Mouse (Mus musculus): Measurements from ENCODE around the gene Chchd4. TPM values are rescaled to one million over a fixed set of nuclear protein-coding genes. Genes with fewer than 3 reads are reported as not detected.

The Chchd4 gene
- polyA plus RNA-seq (2011; ENCODE audit: insufficient read depth, insufficient read length, low replicate concordance, missing spikeins): 5.7 and 6.7 TPM in 2 replicates

- WGBS: under 1% methylated on average over 74 of the region's 74 CpGs
- H3K4me1 ChIP-seq (ENCODE audit: control insufficient read depth, insufficient read depth, low read length): no peaks in the 10 kb centered on the region
- peak; percentile 53; the same call in 1 of the 2 replicates for TF ChIP-seq POLR2A (IDR thresholded peaks at IDR 0.05; ENCODE audit: borderline replicate concordance, control insufficient read depth, low read depth, low read length)
- TF ChIP-seq CTCF (IDR thresholded peaks at IDR 0.05; ENCODE audit: control insufficient read depth, insufficient read depth, low read length): no peak
Observed at GRCm38 (mm10) chr6:91472868-91473804, at the start of gene Chchd4, which contains the start of gene Tmem43. Gene Chchd4, minus strand, starts transcription at chr6:91473546. Gene Tmem43, plus strand, starts transcription at chr6:91473703.

GRCm38 (mm10) chr6:91522816-91523215 lies 49.5 kb upstream of the Chchd4 start:
- H3K27ac ChIP-seq (ENCODE audit: control insufficient read depth, insufficient read depth, low read depth, low read length, poor library complexity): no peak overlapping the region
- 86% methylated on average over 5 of the region's 5 CpGs for WGBS
- H3K4me3 ChIP-seq (replicated peaks; ENCODE audit: control insufficient read depth, low read depth, low read length): no peak overlapping the region
- H3K4me1 ChIP-seq (ENCODE audit: control insufficient read depth, insufficient read depth, low read length): no peaks in the 10 kb centered on the region
- TF ChIP-seq CTCF (IDR thresholded peaks at IDR 0.05; ENCODE audit: control insufficient read depth, insufficient read depth, low read length) (no peak), POLR2A (IDR thresholded peaks at IDR 0.05; ENCODE audit: borderline replicate concordance, control insufficient read depth, low read depth, low read length) (no peak)

More at GRCm38 (mm10) chr6:91472868-91473804, at the start of gene Chchd4, which contains the start of gene Tmem43:
- Histone ChIP-seq H3K27ac (ENCODE audit: control insufficient read depth, insufficient read depth, low read depth, low read length, poor library complexity) (peak within 1 kb of the TSS; percentile 53), H3K4me3 (replicated peaks; ENCODE audit: control insufficient read depth, low read depth, low read length) (peak within 1 kb of the TSS; percentile 93)

DNA sequence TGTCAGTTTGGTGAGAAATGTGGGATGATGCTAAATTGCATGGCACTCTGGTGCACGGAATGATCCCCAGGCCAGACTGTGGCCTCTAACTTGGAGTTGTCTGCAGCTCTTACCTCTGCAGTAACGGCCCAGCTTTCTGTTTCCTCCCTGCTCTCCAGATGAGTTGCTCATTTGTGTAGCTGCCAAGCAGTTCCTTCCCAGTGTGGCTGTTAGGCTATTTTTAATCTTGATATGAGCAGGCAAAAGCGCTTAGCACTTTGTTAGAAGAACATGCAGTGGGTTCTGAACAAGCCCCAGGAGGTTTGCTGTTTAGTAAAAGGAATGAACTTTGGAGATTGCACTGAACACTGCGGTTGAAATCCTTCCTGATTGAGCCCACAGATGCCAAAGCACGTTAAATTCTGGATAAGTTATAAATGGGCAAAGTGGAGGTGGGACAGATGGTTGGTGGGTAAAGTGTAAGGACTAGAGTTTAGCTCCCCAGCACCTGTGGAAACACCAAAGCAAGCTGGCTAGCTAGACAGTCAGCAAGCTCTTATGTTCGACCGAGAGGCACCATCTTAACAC lies 45.2 kb upstream of the Chchd4 start:
- H3K27ac ChIP-seq (ENCODE audit: control insufficient read depth, insufficient read depth, low read depth, low read length, poor library complexity): no peak overlapping the region
- peaks cover 3% of the 10 kb centered on the region; the same call in 1 of the 2 replicates for H3K4me1 ChIP-seq (ENCODE audit: control insufficient read depth, insufficient read depth, low read length)
- H3K4me3 ChIP-seq (replicated peaks; ENCODE audit: control insufficient read depth, low read depth, low read length): no peak overlapping the region
- TF ChIP-seq CTCF (IDR thresholded peaks at IDR 0.05; ENCODE audit: control insufficient read depth, insufficient read depth, low read length): no peak
- no peak for TF ChIP-seq POLR2A (IDR thresholded peaks at IDR 0.05; ENCODE audit: borderline replicate concordance, control insufficient read depth, low read depth, low read length)
- 21% methylated on average over 7 of the region's 7 CpGs for WGBS

- Histone ChIP-seq H3K4me1 (ENCODE audit: control insufficient read depth, insufficient read depth, low read length) (peaks cover 3% of the 10 kb centered on the region; the same call in 1 of the 2 replicates), H3K4me3 (replicated peaks; ENCODE audit: control insufficient read depth, low read depth, low read length) (peak within 1 kb of the TSS; percentile 85), H3K27ac (ENCODE audit: control insufficient read depth, insufficient read depth, low read depth, low read length, poor library complexity) (peak within 1 kb of the TSS; percentile 84)
- TF ChIP-seq CTCF (IDR thresholded peaks at IDR 0.05; ENCODE audit: control insufficient read depth, insufficient read depth, low read length) (no peak), POLR2A (IDR thresholded peaks at IDR 0.05; ENCODE audit: borderline replicate concordance, control insufficient read depth, low read depth, low read length) (peak; percentile 73; the same call in 1 of the 2 replicates)
- WGBS: 1% methylated on average over 80 of the region's 80 CpGs
Observed at GRCm38 (mm10) chr6:91515545-91516449, 42.5 kb upstream of the Chchd4 start, which contains the start of the genes Xpc and Lsm3. Gene Xpc, minus strand, starts transcription at chr6:91515888. Gene Lsm3, plus strand, starts transcription at chr6:91515928.

DNA sequence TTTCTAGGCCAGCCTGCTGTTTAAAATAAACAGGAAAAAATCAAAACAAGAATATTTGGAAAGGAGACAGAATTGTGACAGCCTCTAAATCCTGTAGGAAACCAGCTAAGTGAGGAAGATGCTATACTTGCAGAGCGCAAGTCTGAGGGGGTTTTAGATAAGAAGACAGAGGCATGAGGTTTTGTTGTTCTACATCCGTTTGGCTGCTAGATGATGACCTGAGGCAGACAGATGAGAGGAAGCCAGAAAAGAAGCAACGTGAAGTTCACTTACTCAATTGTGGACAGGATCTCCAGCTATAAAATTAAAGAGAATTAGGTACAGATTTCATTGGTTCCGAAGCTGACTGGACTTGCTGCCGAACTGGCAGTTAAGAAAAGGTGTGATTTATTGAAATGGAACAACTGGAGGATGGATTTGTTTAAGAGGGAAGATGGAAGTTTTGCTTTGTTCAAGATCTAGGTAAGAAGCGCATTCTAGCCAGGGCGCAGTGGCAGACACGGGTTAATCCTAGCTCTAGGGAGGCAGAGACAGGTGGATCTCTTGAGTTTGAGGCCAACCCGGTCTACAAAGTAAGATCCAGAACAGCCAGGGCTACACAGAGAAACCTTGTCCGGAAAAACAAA lies 41.5 kb upstream of the Chchd4 start:
- H3K27ac ChIP-seq (ENCODE audit: control insufficient read depth, insufficient read depth, low read depth, low read length, poor library complexity): peak overlapping the region; percentile 84; the same call in 1 of the 2 replicates
- no peak for TF ChIP-seq POLR2A (IDR thresholded peaks at IDR 0.05; ENCODE audit: borderline replicate concordance, control insufficient read depth, low read depth, low read length)
- no peak for TF ChIP-seq CTCF (IDR thresholded peaks at IDR 0.05; ENCODE audit: control insufficient read depth, insufficient read depth, low read length)
- H3K4me1 ChIP-seq (ENCODE audit: control insufficient read depth, insufficient read depth, low read length): peaks cover 3% of the 10 kb centered on the region; the same call in 1 of the 2 replicates
- 5% methylated on average over 10 of the region's 10 CpGs for WGBS
- H3K4me3 ChIP-seq (replicated peaks; ENCODE audit: control insufficient read depth, low read depth, low read length): peak overlapping the region; percentile 85

DNA sequence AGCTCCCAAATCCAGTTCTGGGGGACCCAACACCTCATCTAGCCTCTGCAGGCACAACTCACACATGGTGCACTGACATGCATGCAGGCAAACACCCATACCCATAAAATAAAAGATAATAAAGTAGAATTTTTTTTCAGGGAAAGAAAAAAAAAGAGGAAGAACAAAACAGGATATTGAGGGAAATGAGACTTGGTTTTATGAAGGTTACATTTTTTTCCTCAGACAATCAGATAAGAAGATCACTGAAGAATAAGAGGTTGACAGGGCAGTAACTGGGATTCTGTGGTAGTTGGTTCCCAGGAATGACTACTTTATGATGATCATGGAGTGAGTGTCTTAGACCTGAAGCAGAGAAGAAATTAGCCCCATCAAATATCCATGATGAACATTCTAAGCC lies 40.8 kb upstream of the Chchd4 start:
- Histone ChIP-seq H3K4me3 (replicated peaks; ENCODE audit: control insufficient read depth, low read depth, low read length) (no peak overlapping the region), H3K4me1 (ENCODE audit: control insufficient read depth, insufficient read depth, low read length) (peaks cover 3% of the 10 kb centered on the region; the same call in 1 of the 2 replicates), H3K27ac (ENCODE audit: control insufficient read depth, insufficient read depth, low read depth, low read length, poor library complexity) (no peak overlapping the region)
- TF ChIP-seq POLR2A (IDR thresholded peaks at IDR 0.05; ENCODE audit: borderline replicate concordance, control insufficient read depth, low read depth, low read length): no peak
- TF ChIP-seq CTCF (IDR thresholded peaks at IDR 0.05; ENCODE audit: control insufficient read depth, insufficient read depth, low read length): no peak

DNA sequence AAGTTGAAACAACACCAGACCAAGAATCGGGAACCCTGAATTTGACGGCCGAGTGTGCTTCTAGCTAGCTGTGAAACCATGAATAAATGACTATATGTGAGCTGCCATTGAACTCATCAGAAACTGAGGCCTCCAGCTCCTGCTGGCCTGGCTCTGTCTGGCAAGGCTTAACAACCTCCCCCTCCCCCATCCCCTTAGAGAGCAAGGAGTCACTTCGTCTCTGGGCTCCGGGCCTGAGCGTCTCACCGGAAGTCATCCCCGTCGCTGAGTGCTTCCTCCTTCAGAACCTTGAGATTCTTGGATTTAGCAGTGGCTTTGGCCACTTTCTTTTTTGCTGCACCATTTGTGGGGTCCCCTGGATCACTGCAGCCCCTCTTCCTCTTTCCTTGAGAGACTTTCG lies 36.9 kb upstream of the Chchd4 start:
- Histone ChIP-seq H3K4me1 (ENCODE audit: control insufficient read depth, insufficient read depth, low read length) (peaks cover 8% of the 10 kb centered on the region), H3K4me3 (replicated peaks; ENCODE audit: control insufficient read depth, low read depth, low read length) (no peak overlapping the region), H3K27ac (ENCODE audit: control insufficient read depth, insufficient read depth, low read depth, low read length, poor library complexity) (no peak overlapping the region)
- no peak for TF ChIP-seq CTCF (IDR thresholded peaks at IDR 0.05; ENCODE audit: control insufficient read depth, insufficient read depth, low read length)
- no peak for TF ChIP-seq POLR2A (IDR thresholded peaks at IDR 0.05; ENCODE audit: borderline replicate concordance, control insufficient read depth, low read depth, low read length)
- WGBS: 62% methylated on average over 10 of the region's 10 CpGs

Measured in bone marrow, adult 2 months (tissue).